Mouse (Mus musculus) heart, embryonic 14.5 days (tissue): ENCODE results near the gene Tarbp2. TPM values are rescaled to one million over a fixed set of nuclear protein-coding genes. Genes with fewer than 3 reads are reported as not detected.

Experiments
- ATAC-seq: fragments of 200-750 bp; cut with Nextera tagmentation; 2 replicates; pipeline ENCODE4 v1.8.0; 2017; ENCODE audit warnings: low read depth, moderate TSS enrichment; ENCODE audit not compliant: insufficient number of reproducible peaks, insufficient read depth, low FRiP score
- H3K27ac ChIP-seq, 2 experiments: fragments of 200-500 bp in 1 of 2; fragments of 300-500 bp in 1 of 2; sonication (generic) in 1 of 2; replicated peaks in 1 of 2; 2 replicates each; pipeline ENCODE4 v1.5.1; 2012 to 2014; ENCODE audit warnings: low read depth in 2 of 2, low read length in 2 of 2, control low read depth in 1 of 2, mild to moderate bottlenecking in 1 of 2, mixed read lengths in 1 of 2; ENCODE audit not compliant: control insufficient read depth in 1 of 2, insufficient read depth in 1 of 2
- H3K27me3 ChIP-seq: fragments of 300-500 bp; sonication (generic); 2 replicates; pipeline ENCODE4 v1.6.1; 2014; ENCODE audit warnings: mild to moderate bottlenecking, low read length, control low read depth; ENCODE audit not compliant: control insufficient read depth, insufficient read depth
- H3K36me3 ChIP-seq: fragments of 300-500 bp; sonication (generic); 2 replicates; pipeline ENCODE4 v1.6.1; 2014; ENCODE audit warnings: mild to moderate bottlenecking, control low read depth, low read length, mixed read lengths; ENCODE audit not compliant: control insufficient read depth, insufficient read depth
- H3K4me1 ChIP-seq, 2 experiments: fragments of 200-500 bp in 1 of 2; fragments of 300-500 bp in 1 of 2; sonication (generic) in 1 of 2; 2 replicates each; pipeline ENCODE4 v1.6.1; 2012 to 2014; ENCODE audit warnings: low read length in 2 of 2, control low read depth in 1 of 2, mixed read lengths in 1 of 2; ENCODE audit not compliant: control insufficient read depth in 2 of 2, insufficient read depth in 2 of 2
- H3K4me2 ChIP-seq: fragments of 300-500 bp; sonication (generic); 2 replicates; pipeline ENCODE4 v1.6.1; 2014; ENCODE audit warnings: mild to moderate bottlenecking, low read length
- H3K4me3 ChIP-seq, 2 experiments: fragments of 200-500 bp in 1 of 2; fragments of 300-500 bp in 1 of 2; sonication (generic) in 1 of 2; 2 replicates each; pipeline ENCODE4 v1.5.1; 2012 to 2014; ENCODE audit warnings: low read length in 2 of 2, mild to moderate bottlenecking in 2 of 2, control low read depth in 1 of 2, low read depth in 1 of 2, moderate library complexity in 1 of 2; ENCODE audit not compliant: control insufficient read depth in 1 of 2, insufficient read depth in 1 of 2
- H3K9ac ChIP-seq: fragments of 300-500 bp; sonication (generic); 2 replicates; pipeline ENCODE4 v1.6.1; 2014; ENCODE audit warnings: mild to moderate bottlenecking, low read length
- H3K9me3 ChIP-seq: fragments of 300-500 bp; sonication (generic); 2 replicates; pipeline ENCODE4 v1.6.1; 2016; ENCODE audit warnings: low read length, control low read depth; ENCODE audit not compliant: control insufficient read depth
- WGBS: fragments of 180-500 bp; shearing (Covaris S2); extraction: QIAGEN DNeasy Blood & Tissue Kit; methylation state at CpG from one replicate; pipeline ENCODE4 v1.1.7; 2014; 5-methylcytosine and 5-hydroxymethylcytosine counted together
- polyA plus RNA-seq: library from polyadenylated mRNA; unstranded; fragments of >200 nt; fragmentation: Nextera tagmentation; extraction: Ambion mirVana; gene quantifications from 2 replicates; pipeline ENCODE4 v1.2.1, GENCODE M21; 2014

The Tarbp2 gene
- polyA plus RNA-seq, 1 experiment from 2014 or later: 83.8 TPM

- H3K4me1 ChIP-seq: peaks cover 2 to 18% of the 10 kb centered on the region in 2 experiments; a peak in 3 of 4 replicates
- no peak overlapping the region for H3K4me2 ChIP-seq
- peaks cover 68% of the 10 kb centered on the region for H3K36me3 ChIP-seq
- no peak overlapping the region for H3K4me3 ChIP-seq
- H3K27ac ChIP-seq: no peak overlapping the region
- 74% methylated on average over 2 of the region's 2 CpGs for WGBS
- no peaks in the 10 kb centered on the region for H3K9me3 ChIP-seq
- no peak overlapping the region for H3K9ac ChIP-seq
- no peak for ATAC-seq
- H3K27me3 ChIP-seq: no peaks in the 10 kb centered on the region
Measured at GRCm38 (mm10) chr15:102474520-102474919, 43.5 kb upstream of the Tarbp2 start.

DNA sequence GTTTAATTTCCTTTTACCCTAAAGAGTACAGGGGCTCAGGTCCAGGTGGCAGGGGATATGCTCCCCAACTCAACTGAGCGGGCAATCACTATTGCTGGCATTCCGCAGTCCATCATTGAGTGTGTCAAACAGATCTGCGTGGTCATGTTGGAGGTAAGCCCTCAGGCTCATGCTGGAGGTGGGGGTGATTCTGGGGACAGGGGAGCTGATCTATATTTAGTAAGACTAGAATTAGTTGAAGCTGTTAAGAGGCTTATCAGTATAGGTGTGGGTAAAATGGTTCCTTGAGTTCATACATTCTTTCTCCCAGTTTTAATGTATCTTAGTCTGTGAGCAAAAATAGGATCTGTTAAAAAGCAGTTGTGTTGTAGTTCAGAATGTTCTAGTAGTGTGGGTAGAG lies 34.9 kb upstream of the Tarbp2 start:
- ATAC-seq: no peak
- Histone ChIP-seq H3K4me1 (peaks cover 2 to 24% of the 10 kb centered on the region in 2 experiments), H3K9me3 (no peaks in the 10 kb centered on the region), H3K4me3 (no peak overlapping the region), H3K36me3 (peaks cover 95% of the 10 kb centered on the region), H3K27ac (no peak overlapping the region; a peak in 2 of 4 replicates), H3K9ac (no peak overlapping the region), H3K27me3 (no peaks in the 10 kb centered on the region), H3K4me2 (peak overlapping the region; percentile 17; the same call in 1 of the 2 replicates)
- WGBS: 42% methylated on average over 3 of the region's 3 CpGs

DNA sequence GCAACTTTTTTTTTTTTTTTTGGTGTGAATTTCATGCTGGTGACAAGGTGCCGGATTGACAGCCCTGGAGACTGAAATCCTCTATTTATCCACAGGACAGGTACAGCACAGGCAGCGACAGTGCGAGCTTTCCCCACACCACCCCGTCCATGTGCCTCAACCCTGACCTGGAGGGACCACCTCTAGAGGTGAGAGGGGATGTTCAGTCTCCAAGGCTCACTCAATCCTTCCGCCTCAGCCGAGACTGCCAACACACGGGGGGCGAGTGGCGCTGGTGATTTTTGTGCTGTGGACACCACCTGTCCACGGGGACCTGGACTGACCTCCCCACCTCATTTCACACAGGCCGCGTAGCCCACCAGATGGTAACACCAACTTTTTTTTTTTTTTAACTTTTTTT lies 32.1 kb upstream of the Tarbp2 start:
- H3K4me1 ChIP-seq: peaks cover 2 to 24% of the 10 kb centered on the region in 2 experiments
- no peak overlapping the region for H3K4me3 ChIP-seq
- no peak overlapping the region for H3K27ac ChIP-seq
- H3K9me3 ChIP-seq: no peaks in the 10 kb centered on the region
- H3K9ac ChIP-seq: no peak overlapping the region
- ATAC-seq: no peak
- no peak overlapping the region for H3K4me2 ChIP-seq
- no peaks in the 10 kb centered on the region for H3K27me3 ChIP-seq
- WGBS: 84% methylated on average over 12 of the region's 12 CpGs
- H3K36me3 ChIP-seq: peaks cover 96% of the 10 kb centered on the region

GRCm38 (mm10) chr15:102487664-102488063 lies 30.3 kb upstream of the Tarbp2 start:
- H3K27me3 ChIP-seq: no peaks in the 10 kb centered on the region
- H3K27ac ChIP-seq: no peak overlapping the region
- peaks cover 2 to 12% of the 10 kb centered on the region in 2 experiments for H3K4me1 ChIP-seq
- WGBS: 77% methylated on average over 1 of the region's 1 CpGs
- peaks cover 95% of the 10 kb centered on the region for H3K36me3 ChIP-seq
- ATAC-seq: no peak
- H3K9me3 ChIP-seq: no peaks in the 10 kb centered on the region
- H3K4me2 ChIP-seq: no peak overlapping the region
- H3K4me3 ChIP-seq: no peak overlapping the region
- H3K9ac ChIP-seq: no peak overlapping the region

- 89% methylated on average over 3 of the region's 3 CpGs for WGBS
- Histone ChIP-seq H3K27me3 (no peaks in the 10 kb centered on the region), H3K9ac (no peak overlapping the region), H3K36me3 (peaks cover 98% of the 10 kb centered on the region), H3K4me2 (no peak overlapping the region), H3K4me1 (no peaks in the 10 kb centered on the region), H3K27ac (no peak overlapping the region), H3K4me3 (no peak overlapping the region), H3K9me3 (no peaks in the 10 kb centered on the region)
- no peak for ATAC-seq
Measured at GRCm38 (mm10) chr15:102498322-102498721, 19.7 kb upstream of the Tarbp2 start.

DNA sequence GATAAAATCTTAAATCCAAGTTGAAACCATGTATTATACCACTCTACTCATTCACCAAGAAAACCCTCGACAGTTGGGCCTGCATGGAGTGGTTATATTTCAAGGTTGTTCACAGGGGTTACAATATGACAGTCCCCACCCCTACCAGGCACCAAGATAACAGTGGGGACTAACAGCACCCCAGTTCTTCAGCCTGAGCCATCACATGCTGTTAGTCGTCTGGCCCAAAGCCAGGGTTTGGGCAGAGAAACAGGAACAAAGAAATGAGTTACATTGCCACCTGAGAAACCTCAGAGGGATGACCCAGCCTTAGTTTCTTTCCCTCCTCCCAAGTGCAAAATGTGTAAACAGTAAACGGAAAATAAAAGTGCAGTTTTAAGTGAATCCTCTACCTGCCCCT lies 18.6 kb upstream of the Tarbp2 start:
- no peak for ATAC-seq
- H3K36me3 ChIP-seq: peaks cover 98% of the 10 kb centered on the region

GRCm38 (mm10) chr15:102499851-102500250 lies 18.1 kb upstream of the Tarbp2 start:
- H3K9me3 ChIP-seq: no peaks in the 10 kb centered on the region
- 92% methylated on average over 6 of the region's 6 CpGs for WGBS

More for the DNA sequence above, 18.6 kb upstream of the Tarbp2 start:
- no peaks in the 10 kb centered on the region for H3K9me3 ChIP-seq
- 69% methylated on average over 3 of the region's 3 CpGs for WGBS
- no peak overlapping the region for H3K27ac ChIP-seq
- H3K4me3 ChIP-seq: no peak overlapping the region
- H3K27me3 ChIP-seq: no peaks in the 10 kb centered on the region
- no peaks in the 10 kb centered on the region for H3K4me1 ChIP-seq
- no peak overlapping the region for H3K4me2 ChIP-seq
- no peak overlapping the region for H3K9ac ChIP-seq

GRCm38 (mm10) chr15:102500479-102500878 lies 17.5 kb upstream of the Tarbp2 start:
- Histone ChIP-seq H3K4me1 (peaks cover 3 to 4% of the 10 kb centered on the region in 2 experiments; a peak in 2 of 4 replicates), H3K4me2 (no peak overlapping the region), H3K9ac (no peak overlapping the region), H3K4me3 (no peak overlapping the region), H3K27ac (no peak overlapping the region), H3K36me3 (peaks cover 95% of the 10 kb centered on the region), H3K27me3 (no peaks in the 10 kb centered on the region), H3K9me3 (no peaks in the 10 kb centered on the region)
- WGBS: 83% methylated on average over 5 of the region's 5 CpGs
- ATAC-seq: no peak

More at GRCm38 (mm10) chr15:102499851-102500250, 18.1 kb upstream of the Tarbp2 start:
- Histone ChIP-seq H3K4me3 (no peak overlapping the region), H3K27ac (no peak overlapping the region), H3K4me2 (no peak overlapping the region), H3K9ac (no peak overlapping the region), H3K36me3 (peaks cover 98% of the 10 kb centered on the region), H3K27me3 (no peaks in the 10 kb centered on the region), H3K4me1 (no peaks in the 10 kb centered on the region)
- no peak for ATAC-seq
